Mouse (Mus musculus) hindbrain, postnatal 0 days (tissue): ENCODE data around the gene Psmc2. TPM values are rescaled to one million over a fixed set of nuclear protein-coding genes. Genes with fewer than 3 reads are reported as not detected.

Source experiments
- ATAC-seq: fragments of 200-750 bp; cut with Nextera tagmentation; 2 replicates; pipeline ENCODE4 v1.8.0; 2017; ENCODE audit warnings: mild to moderate bottlenecking, moderate TSS enrichment, moderate library complexity
- DNase-seq: peaks from one replicate; pipeline ENCODE4 v3.0.0-alpha.2; 2015; ENCODE audit warnings: low spot score
- H3K27ac ChIP-seq: fragments of 300-500 bp; sonication (generic); 2 replicates; pipeline ENCODE4 v1.5.1; 2014; ENCODE audit warnings: mild to moderate bottlenecking
- H3K27me3 ChIP-seq: fragments of 300-500 bp; sonication (generic); 2 replicates; pipeline ENCODE4 v1.6.1; 2014; ENCODE audit warnings: low read length, mixed read lengths; ENCODE audit not compliant: insufficient read depth
- H3K36me3 ChIP-seq: fragments of 300-500 bp; sonication (generic); 2 replicates; pipeline ENCODE4 v1.6.1; 2014; ENCODE audit warnings: low read length, mixed read lengths; ENCODE audit not compliant: insufficient read depth
- H3K4me1 ChIP-seq: fragments of 300-500 bp; sonication (generic); 2 replicates; pipeline ENCODE4 v1.6.1; 2014; ENCODE audit warnings: antibody characterized with exemption, low read length, mixed read lengths; ENCODE audit not compliant: insufficient read depth
- H3K4me2 ChIP-seq: fragments of 300-500 bp; sonication (generic); 2 replicates; pipeline ENCODE4 v1.6.1; 2014; ENCODE audit warnings: low read depth, mild to moderate bottlenecking, low read length, moderate library complexity, mixed read lengths
- H3K4me3 ChIP-seq: fragments of 300-500 bp; sonication (generic); 2 replicates; pipeline ENCODE4 v1.5.1; 2014; ENCODE audit warnings: low read length
- H3K9ac ChIP-seq: fragments of 300-500 bp; sonication (generic); replicated peaks from 2 replicates; pipeline ENCODE4 v1.6.1; 2014; ENCODE audit warnings: mild to moderate bottlenecking, low read length, moderate library complexity, mixed read lengths
- H3K9me3 ChIP-seq: fragments of 300-500 bp; sonication (generic); 2 replicates; pipeline ENCODE4 v1.6.1; 2016; ENCODE audit warnings: low read length, mixed read lengths
- CTCF ChIP-seq: IDR thresholded peaks from 2 replicates; pipeline ENCODE4 v1.5.1; 2016; ENCODE audit warnings: antibody characterized with exemption, control low read depth, low read depth
- WGBS: fragments of 180-500 bp; shearing (Covaris S2); extraction: QIAGEN DNeasy Blood & Tissue Kit; methylation state at CpG from one replicate; pipeline ENCODE4 v1.1.7; 2014; 5-methylcytosine and 5-hydroxymethylcytosine counted together
- polyA plus RNA-seq: library from polyadenylated mRNA; unstranded; fragments of >200 nt; fragmentation: Nextera tagmentation; extraction: Ambion mirVana; gene quantifications from 2 replicates; pipeline ENCODE4 v1.2.1, GENCODE M21; 2015
- total RNA-seq: library from RNA; depleted of rRNA; stranded (reverse); fragments of >200 nt; gene quantifications from 2 replicates; pipeline ENCODE4 v1.2.3, GENCODE M21; 2014; rRNA removed

Psmc2 gene
- total and polyA plus RNA-seq, 2 experiments from 2014 or later = 28.3 to 186 TPM

GRCm38 (mm10) chr5:21831761-21832160, 46.7 kb downstream of the Psmc2 start:
- Histone ChIP-seq H3K9ac (no peak overlapping the region), H3K4me3 (no peak overlapping the region), H3K27ac (no peak overlapping the region), H3K27me3 (no peaks in the 10 kb centered on the region), H3K4me1 (no peaks in the 10 kb centered on the region), H3K4me2 (no peak overlapping the region), H3K9me3 (no peaks in the 10 kb centered on the region), H3K36me3 (no peaks in the 10 kb centered on the region)
- DNase-seq (no peak), ATAC-seq (no peak)
- 80% methylated on average over 3 of the region's 3 CpGs for WGBS
- TF ChIP-seq CTCF = no peak

DNA sequence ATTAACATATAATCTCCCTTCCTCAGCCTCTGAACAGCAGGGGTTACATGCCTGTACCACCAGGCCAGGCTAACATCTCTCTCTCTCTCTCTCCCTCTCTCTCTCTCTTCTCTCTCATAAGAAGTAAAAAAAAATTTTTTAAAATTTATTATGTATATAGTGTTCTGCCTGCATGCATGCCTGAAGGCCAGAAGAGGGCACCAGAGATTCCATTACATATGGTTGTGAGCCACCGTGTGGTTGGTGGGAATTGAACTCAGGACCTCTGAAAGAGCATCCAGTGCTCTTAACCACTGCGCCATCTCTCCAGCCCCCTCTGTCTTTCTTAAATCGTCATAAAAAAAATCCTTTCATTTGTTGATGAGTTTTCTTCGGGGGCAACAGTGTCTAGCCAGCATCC, 59.6 kb downstream of the Psmc2 start:
- no peaks in the 10 kb centered on the region for H3K9me3 ChIP-seq
- no peak overlapping the region for H3K27ac ChIP-seq
- no peak overlapping the region for H3K4me2 ChIP-seq
- no peak overlapping the region for H3K9ac ChIP-seq
- DNase-seq (no peak), ATAC-seq (no peak)
- no peak overlapping the region for H3K4me3 ChIP-seq
- TF ChIP-seq CTCF = peak; percentile 47; the same call in 1 of the 2 replicates
- no peaks in the 10 kb centered on the region for H3K4me1 ChIP-seq
- no peaks in the 10 kb centered on the region for H3K27me3 ChIP-seq
- WGBS = 69% methylated on average over 4 of the region's 4 CpGs
- H3K36me3 ChIP-seq = no peaks in the 10 kb centered on the region

DNA sequence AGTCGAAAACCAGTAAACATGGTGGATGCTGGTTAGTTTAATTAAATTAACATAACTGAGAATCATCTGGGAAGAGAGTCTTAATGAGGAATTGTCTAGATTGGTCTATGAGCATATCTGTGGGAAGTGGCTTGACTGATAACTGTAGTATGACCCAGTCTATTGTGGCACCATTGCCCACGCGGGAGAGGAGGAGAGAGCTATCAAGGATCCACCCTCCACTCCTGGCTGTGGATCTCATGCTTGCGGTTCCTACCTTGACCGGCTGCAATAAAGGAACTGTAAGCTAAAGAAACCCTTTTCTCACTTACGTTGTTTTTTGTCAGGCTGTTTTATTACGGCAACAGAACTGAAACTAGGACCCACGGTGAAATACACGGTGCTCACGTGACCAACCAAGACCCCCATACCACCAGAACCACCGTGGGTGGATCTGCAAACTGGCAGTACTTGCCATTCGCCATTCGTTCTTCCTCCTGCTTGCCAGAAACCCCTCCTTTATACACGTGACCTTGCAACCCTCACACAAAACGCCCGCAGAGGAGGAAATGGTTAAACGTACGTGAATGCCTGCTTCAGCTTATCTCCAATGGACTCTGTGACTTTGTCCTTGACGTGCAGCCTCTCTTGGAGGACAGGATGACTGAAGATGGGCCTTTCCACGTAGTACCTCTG, 61.7 kb downstream of the Psmc2 start:
- H3K36me3 ChIP-seq = no peaks in the 10 kb centered on the region
- ATAC-seq = no peak
- H3K9ac ChIP-seq = no peak overlapping the region
- DNase-seq = no peak
- 84% methylated on average over 20 of the region's 20 CpGs for WGBS
- no peak overlapping the region for H3K4me2 ChIP-seq
- TF ChIP-seq CTCF = no peak
- H3K4me1 ChIP-seq = no peaks in the 10 kb centered on the region
- no peak overlapping the region for H3K27ac ChIP-seq
- no peak overlapping the region for H3K4me3 ChIP-seq
- H3K27me3 ChIP-seq = no peaks in the 10 kb centered on the region
- H3K9me3 ChIP-seq = no peaks in the 10 kb centered on the region

GRCm38 (mm10) chr5:21847438-21847837, 62.4 kb downstream of the Psmc2 start:
- no peak for DNase-seq
- ATAC-seq = no peak
- TF ChIP-seq CTCF = no peak
- no peak overlapping the region for H3K4me3 ChIP-seq
- no peaks in the 10 kb centered on the region for H3K4me1 ChIP-seq
- H3K9me3 ChIP-seq = no peaks in the 10 kb centered on the region
- H3K4me2 ChIP-seq = no peak overlapping the region
- 85% methylated on average over 6 of the region's 6 CpGs for WGBS
- no peak overlapping the region for H3K9ac ChIP-seq
- H3K36me3 ChIP-seq = no peaks in the 10 kb centered on the region
- no peak overlapping the region for H3K27ac ChIP-seq
- no peaks in the 10 kb centered on the region for H3K27me3 ChIP-seq

- ATAC-seq = no peak
- DNase-seq = peak; percentile 32
- TF ChIP-seq CTCF = no peak
- no peak overlapping the region for H3K27ac ChIP-seq
- H3K4me2 ChIP-seq = no peak overlapping the region
- H3K9me3 ChIP-seq = no peaks in the 10 kb centered on the region
- no peaks in the 10 kb centered on the region for H3K4me1 ChIP-seq
- H3K36me3 ChIP-seq = no peaks in the 10 kb centered on the region
- H3K9ac ChIP-seq = no peak overlapping the region
- H3K4me3 ChIP-seq = no peak overlapping the region
- WGBS = 58% methylated on average over 10 of the region's 10 CpGs
- no peaks in the 10 kb centered on the region for H3K27me3 ChIP-seq
Measured at GRCm38 (mm10) chr5:21851679-21852340, 66.7 kb downstream of the Psmc2 start.

Other genes starting within 250 kb of the Psmc2 start
- 1.9 and 2.9 TPM in 2 replicates for gene Lrrc17, start 241.7 kb upstream of the Psmc2 start, total RNA-seq
- gene Lrrc17, start 241.7 kb upstream of the Psmc2 start, polyA plus RNA-seq = 3.3 and 3.9 TPM in 2 replicates
- gene Fbxl13, start 139.6 kb upstream of the Psmc2 start, total RNA-seq = 0.16 and 0.25 TPM in 2 replicates
- 0.16 and 0.23 TPM in 2 replicates for gene Fbxl13, start 139.6 kb upstream of the Psmc2 start, polyA plus RNA-seq
- 77.9 and 78.7 TPM in 2 replicates for gene Armc10, start 139.5 kb upstream of the Psmc2 start, total RNA-seq
- gene Armc10, start 139.5 kb upstream of the Psmc2 start, polyA plus RNA-seq = 32.8 and 34.4 TPM in 2 replicates
- 3.9 and 4.2 TPM in 2 replicates for gene Napepld, start 83.9 kb upstream of the Psmc2 start, total RNA-seq
- 1.4 and 1.5 TPM in 2 replicates for gene Napepld, start 83.9 kb upstream of the Psmc2 start, polyA plus RNA-seq
- gene Pmpcb, start 48.1 kb upstream of the Psmc2 start, total RNA-seq = 58.9 and 128 TPM in 2 replicates
- 64.9 and 65.2 TPM in 2 replicates for gene Pmpcb, start 48.1 kb upstream of the Psmc2 start, polyA plus RNA-seq
- gene Dnajc2, start within 50 bp of the Psmc2 start, total RNA-seq = 14.5 and 20.0 TPM in 2 replicates
- gene Dnajc2, start within 50 bp of the Psmc2 start, polyA plus RNA-seq = 69.8 and 70.7 TPM in 2 replicates
- gene Slc26a5, start 80.3 kb downstream of the Psmc2 start, total RNA-seq = 0.84 and 1.5 TPM in 2 replicates
- gene Slc26a5, start 80.3 kb downstream of the Psmc2 start, polyA plus RNA-seq = 0.30 and 1.0 TPM in 2 replicates